Mouse (Mus musculus) frontal cortex, postnatal 36 days (tissue): ENCODE measurements around the gene Sec14l2.
"Not testable (repeated sequence)": the region's sequence is repeated elsewhere in the genome, so short reads cannot be mapped to it uniquely, and the experiment has no call there.

Source experiments
- DNase-seq, 2 experiments: peaks; one replicate each; pipeline ENCODE4 v3.0.0; 2022; ENCODE audit warnings: low spot score in 2 of 2

Sec14l2 gene

DNA sequence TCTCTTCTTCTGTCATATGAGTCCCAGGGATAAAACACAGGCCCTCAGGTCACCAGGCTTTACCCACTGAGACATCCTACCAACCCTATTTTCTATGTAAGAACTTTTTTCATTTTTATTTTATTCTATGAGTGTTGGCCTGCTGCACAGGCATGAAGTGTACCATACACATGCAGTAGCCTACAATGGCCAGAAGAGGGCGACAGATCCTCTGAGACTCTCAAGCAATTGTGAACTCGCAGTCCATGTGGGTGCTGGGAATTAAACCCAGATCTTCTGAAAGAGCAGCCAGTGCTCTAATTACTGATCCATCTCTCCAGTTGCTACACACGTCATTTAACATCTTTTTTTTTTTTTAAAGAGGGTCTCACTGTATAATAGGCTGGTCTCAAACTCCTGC lies 10.2 kb upstream of the Sec14l2 start:
- no peak for DNase-seq

DNA sequence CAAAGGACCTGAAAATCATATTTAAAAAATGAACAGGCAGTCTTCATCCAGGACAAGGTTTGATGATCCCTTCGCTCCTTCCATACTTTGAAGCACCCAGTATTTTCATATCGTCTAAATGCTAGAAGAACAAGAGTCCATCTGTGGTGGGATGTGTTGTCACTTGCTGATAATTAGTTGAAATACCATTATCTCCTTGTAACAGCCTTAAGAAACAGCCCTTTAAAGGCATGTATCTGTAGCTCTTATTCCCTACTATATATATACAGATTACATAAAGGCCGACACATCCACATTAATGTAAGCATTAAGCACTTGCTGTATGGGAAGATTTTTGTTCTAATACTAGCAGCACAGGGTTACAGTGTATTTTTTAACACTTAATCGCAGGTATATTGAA lies 5.2 kb upstream of the Sec14l2 start:
- DNase-seq, result not testable (repeated sequence)

DNA sequence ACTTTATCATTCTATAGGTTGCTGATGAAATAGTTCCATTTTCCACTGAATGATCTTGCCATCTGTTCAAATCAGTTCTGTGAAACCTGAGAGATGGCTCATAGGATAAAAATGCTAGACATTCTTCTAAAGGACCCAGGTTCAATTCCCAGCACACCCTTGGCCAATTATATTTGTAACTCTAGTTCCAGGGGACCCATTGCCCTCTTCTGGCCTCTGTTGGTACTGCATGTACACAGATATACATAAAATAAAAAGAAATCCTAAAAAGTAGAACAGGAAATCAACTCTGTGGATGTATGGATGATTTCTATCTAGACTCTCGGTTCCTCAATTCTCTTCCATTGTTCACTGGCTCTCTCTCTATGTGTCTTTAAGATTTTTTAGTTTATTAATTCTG lies 3.8 kb upstream of the Sec14l2 start:
- DNase-seq, result no peak

DNA sequence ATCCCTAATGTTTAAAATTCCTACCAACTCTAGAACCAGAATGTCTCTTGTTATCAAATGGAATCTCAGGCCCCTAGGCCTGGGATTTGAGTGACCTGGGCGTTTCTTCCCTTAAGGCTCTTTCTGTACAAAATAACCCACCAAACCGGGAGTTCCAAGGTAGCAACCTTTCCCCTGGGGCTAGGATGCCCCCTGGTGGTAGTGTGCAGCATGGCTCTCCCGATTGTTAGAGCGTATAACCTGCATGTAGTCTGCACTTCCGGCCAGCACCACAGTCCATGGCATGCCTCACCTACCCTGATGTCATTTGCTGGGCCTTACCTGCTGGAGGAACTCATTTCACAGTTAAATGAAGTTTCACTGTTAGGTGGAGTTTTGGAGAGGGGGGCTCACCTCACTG lies 707 bp upstream of the Sec14l2 start:
- DNase-seq, result peak in 1 of 2 experiments; percentile 40

DNA sequence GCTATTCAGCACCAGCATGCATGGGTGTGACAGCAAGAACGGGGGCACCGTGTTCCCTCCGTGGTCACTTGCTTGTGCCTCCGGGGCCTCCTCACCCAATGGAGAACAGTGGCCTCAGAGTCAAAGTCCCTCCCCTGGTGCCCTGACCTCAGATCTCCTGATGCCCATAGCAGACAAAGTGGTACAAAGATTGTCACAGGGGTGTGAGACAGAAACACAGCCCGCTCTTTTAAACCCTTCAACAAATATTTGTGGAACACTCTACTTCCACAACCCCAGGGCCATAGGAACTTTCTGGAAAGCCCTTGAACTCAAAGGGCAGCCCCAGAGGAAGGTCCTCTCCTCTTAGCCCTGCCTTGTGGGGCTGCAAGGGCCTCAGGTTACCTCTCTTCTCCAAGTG lies 989 bp downstream of the Sec14l2 start:
- DNase-seq, result no peak

GRCm38 (mm10) chr11:4121691-4122090 lies 1.5 kb downstream of the Sec14l2 start:
- no peak for DNase-seq

DNA sequence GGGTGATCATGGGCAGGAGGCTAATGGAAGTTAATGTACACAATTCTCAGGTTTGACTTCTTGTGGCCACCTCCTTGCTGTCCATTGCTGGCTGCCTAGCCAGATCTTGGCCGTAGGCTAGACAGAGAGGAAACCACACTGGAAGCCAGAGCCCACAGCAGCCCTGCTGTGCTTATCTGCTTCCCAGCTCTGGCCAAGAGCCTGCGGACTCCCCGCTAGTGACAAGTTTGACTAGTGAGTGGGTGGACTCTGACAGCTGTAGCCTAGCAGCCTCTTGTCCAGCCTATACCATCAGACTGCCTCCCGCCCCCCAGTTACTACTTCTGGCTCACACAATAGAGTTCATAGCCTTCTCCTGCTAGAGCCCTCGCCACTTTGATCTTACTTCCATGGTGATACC lies 3.6 kb downstream of the Sec14l2 start:
- no peak for DNase-seq

GRCm38 (mm10) chr11:4118081-4118921 lies 4.9 kb downstream of the Sec14l2 start:
- DNase-seq, result peak; percentile 80

GRCm38 (mm10) chr11:4117372-4118071 lies 5.7 kb downstream of the Sec14l2 start:
- no peak for DNase-seq

DNA sequence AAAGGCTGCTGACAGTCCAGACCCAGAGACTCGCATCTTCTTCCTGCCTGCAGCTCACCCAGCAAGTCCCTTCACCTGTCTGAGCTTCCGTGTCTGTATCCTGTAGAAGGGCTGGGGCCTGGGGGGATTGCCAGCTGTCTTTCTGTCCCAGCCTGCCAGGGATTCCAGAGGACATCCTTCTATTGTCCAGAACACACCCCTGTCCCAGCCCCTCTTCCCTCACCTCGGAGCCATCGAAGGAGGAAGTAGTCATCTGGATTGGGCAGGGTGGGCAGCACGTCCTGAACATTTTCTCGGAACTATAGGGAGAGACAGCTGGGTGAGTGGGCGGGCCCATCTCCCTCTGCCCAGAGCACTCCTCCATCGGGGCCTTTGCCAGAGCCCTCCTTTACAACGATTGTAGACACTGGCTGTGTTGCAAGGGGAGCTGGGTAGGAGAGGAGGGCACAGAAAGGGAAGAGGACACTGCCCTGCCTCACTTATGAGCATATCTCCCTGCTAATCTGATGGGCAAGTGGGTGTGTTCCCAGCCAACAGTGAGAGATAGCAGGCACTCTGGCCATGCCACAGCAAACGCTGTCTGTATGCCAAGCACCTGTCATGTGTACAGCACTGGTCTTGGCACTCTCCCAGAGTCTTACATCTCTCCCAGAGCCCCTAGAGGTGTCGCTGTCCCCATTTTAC lies 6.6 kb downstream of the Sec14l2 start:
- DNase-seq, result no peak

GRCm38 (mm10) chr11:4115407-4115806 lies 7.8 kb downstream of the Sec14l2 start:
- DNase-seq, result no peak

DNA sequence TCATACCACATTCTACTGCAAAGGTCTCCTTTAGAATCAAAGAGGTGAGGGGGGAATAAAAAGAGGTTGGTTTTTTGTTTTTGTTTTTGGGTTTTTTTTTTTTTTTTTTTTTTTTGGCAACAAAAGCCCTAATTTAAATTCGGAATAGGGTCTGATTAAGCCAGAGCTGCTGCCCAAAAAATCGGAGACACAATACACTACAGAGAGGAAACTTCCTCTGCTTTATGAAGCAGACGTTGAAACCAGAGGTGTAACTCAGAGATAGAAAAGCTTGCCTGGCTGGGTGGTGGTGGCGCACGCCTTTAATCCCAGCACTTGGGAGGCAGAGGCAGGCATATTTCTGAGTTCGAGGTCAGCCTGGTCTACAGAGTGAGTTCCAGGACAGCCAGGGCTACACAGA lies 8.7 kb downstream of the Sec14l2 start:
- not testable (repeated sequence) for DNase-seq

DNA sequence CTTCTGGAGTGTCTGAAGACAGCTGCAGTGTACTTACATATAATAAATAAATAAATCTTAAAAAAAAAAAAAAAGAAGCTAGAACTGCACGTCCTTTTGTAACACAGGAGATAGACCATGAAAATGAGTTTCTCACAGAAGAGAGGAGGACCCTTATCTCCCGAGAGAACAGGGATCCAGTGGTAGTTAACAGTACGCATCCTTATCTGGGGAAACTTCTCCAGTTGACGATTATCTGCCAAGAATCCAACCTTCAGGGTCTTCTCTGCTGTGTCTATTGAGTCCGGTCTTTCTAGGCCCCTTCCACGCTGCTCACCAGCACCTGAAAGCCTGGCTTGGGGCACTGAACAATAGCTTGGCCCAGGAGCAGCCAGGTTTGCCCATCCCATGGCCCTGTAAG lies 9.2 kb downstream of the Sec14l2 start:
- no peak for DNase-seq

DNA sequence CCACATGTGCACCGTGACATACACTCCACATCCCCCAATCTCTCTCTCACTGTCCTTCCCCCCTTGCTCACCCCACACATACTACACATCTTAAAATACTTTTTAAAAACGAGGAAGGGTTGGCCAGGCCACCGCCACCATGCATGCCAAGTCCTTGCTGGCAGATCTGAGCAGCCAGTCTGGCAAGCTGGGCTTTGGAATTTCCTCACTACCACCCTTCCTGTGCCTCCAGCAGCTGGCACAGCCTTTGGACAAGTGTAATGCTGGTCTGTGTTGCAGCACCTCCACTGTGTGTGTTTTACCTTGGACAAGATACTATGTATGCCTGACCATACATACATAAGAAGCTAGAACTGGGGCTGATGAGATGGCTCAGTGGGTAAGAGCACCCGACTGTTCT lies 9.7 kb downstream of the Sec14l2 start:
- DNase-seq, result no peak

- DNase-seq, result no peak
These were observed 10.4 kb downstream of the Sec14l2 start for GRCm38 (mm10) chr11:4112861-4113260.

GRCm38 (mm10) chr11:4112033-4112432 lies 11.2 kb downstream of the Sec14l2 start:
- DNase-seq, result no peak

DNA sequence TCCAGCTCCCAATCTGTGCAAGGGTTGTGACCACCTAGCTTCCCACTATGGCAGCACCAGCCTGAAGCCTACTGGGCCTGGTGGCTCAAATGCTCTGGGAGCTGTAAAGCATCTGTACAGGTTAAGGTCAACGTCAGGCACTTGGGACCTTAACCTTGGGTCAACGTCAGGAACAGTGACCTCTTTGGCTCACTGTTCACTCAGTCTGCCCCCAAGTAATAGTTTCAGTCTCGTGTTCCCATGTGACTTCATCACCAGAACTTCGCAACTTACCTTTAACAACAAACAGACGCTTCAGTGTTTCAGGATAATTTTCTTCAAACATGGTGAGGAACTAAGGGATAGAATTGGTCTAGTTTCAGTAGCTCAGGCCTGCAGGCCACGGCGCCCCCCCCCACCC lies 14.5 kb downstream of the Sec14l2 start:
- DNase-seq, result no peak

DNA sequence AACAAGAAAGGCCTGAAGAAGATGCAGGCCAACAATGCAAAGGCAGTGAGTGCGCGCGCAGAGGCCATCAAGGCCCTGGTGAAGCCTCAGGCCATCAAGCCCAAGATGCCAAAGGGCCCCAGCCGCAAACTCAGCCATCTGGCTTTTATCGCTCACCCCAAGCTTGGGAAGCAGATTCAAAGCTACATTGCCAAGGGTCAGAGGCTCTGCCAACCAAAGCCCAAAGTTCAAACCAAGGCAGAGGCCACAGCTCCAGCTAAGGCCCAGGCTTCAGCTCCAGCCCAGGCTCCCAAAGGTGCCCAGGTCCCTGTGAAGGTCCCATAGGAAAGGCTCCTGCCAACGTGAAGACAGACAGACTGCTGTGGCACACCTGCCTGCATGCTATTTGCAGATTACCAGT lies 15.3 kb downstream of the Sec14l2 start:
- not testable (repeated sequence) for DNase-seq

DNA sequence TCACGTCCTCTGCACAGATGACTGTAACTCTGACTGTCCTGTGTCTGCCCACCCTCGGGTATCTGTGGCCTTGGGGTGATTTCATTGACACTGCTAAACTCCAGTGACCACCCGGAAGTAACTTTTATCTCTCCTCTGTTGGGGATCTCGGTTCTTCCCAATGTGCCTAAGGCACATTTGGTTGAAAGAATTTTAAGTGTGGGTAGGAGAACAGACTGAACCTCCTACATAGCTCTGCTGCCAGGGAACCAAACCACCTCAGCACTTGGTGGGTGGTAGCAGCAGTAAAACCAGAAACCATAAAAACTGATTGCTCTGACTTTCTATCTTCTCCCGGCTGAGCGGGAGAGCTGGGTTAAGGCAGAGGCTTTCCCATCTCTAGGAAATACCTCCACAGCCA lies 17.8 kb downstream of the Sec14l2 start:
- DNase-seq, result peak in 1 of 2 experiments; percentile 77

- DNase-seq, result no peak
These were observed 18.2 kb downstream of the Sec14l2 start for GRCm38 (mm10) chr11:4104989-4105388.

DNA sequence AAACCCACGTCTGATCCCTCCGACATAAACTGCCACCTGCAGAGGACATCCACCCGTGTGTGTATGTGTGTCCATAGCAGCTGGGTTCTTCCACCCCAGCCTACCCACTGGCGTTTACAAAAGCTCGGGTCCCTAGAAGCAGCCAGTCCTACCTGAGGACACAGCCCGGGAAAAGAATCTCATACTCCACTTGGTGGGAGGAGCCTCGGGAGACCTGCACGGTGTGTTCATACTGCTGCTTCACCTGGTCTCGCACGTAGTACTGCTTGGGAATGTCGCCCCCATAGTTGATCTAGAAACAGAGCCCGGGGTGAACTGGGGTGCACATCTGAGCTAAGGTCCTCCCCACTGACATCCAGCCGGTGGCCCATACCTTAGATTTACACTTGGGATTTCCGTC lies 19.7 kb downstream of the Sec14l2 start:
- DNase-seq, result no peak

GRCm38 (mm10) chr11:4101851-4102250 lies 21.4 kb downstream of the Sec14l2 start:
- DNase-seq, result no peak

DNA sequence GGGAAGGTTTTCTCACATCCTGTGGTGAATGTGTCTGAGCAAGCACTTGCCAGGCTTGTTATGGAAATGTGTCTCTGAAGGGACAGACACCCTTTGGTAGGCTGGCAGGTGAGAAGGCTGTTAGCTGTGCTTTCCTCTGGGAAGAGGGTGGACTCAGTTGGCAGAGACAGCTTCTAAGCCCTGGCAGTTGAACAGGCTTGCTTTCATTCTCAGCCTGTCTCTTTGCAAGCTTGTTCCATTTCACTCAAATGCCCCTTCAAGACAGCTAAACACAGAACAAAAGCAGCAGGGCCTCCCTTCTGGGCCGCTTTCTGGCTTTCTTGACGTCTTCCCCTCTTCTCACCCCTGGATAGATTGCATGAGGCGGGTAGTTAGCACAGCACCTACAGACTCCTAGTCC lies 23.8 kb downstream of the Sec14l2 start:
- no peak for DNase-seq
